Mouse (Mus musculus) spleen, adult 12 weeks (tissue): ENCODE data around the gene Dmrt1.

Source experiments
- DNase-seq: peaks from one replicate; pipeline ENCODE4 v3.0.0; 2022; ENCODE audit warnings: low spot score

The Dmrt1 gene

DNA sequence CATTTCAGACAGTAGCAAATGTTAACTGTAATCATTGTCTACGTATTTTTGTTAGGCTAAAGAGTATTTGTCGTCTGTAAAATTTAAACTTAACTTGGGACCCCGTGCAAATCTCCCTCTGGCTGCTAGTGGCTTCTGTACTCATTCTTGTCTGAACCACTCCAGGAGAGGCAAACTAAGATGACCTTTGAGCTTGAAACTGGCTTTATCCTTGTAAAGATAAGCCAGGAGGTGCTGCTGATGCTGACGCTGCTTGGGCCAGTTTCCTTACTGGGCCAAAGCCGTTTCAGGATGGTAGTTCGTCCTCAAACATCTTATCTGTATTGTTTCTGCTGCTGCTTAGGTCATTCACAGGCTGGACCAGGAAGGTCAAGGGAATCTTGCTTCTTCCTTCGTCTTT, 64.4 kb downstream of the Dmrt1 start:
- DNase-seq = no peak

- DNase-seq = no peak
Measured at GRCm38 (mm10) chr19:25574431-25574830, 69.0 kb downstream of the Dmrt1 start.

DNA sequence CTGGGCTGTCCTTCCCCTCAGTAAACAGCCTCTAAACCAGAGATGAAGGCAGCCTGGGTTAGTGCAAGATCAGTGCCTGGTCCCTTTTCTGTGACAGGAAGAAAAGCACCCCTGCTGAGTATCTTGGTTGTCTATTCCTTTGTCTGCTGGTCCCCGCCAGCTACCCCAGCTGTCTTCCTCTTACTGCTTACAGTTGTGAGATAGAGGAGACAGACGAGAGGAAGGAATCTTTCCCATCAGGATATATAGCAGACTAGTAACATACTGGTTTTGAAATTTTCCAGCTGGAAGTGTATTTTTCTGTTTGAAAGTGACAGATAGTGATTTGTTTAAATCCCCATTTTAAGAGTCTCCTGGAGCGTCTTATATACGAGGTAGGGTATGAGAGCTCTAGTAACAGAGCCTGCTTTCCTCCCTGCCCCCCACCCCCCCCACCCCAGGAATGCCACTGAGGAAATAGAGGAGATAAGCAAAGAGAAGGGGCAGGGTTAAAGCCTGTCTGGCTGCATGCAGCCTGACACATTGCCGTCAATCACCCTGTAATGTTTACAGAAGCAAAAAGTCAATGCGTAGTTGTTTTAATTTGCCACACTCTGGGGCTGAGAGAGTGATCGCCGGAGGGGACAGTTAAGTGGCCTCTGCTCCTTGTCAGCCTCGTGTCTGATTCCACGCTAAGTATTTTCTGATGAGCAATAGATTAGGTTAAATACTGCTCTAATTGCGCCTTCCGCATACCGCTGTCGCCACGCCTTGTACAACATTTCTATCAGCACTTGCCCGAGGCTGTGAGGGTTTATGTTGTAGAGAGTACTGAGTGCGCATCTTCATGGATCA, 69.8 kb downstream of the Dmrt1 start:
- no peak for DNase-seq

- DNase-seq = no peak
Measured at GRCm38 (mm10) chr19:25578358-25578757, 72.9 kb downstream of the Dmrt1 start.

GRCm38 (mm10) chr19:25579440-25579839, 74.0 kb downstream of the Dmrt1 start:
- no peak for DNase-seq

GRCm38 (mm10) chr19:25597717-25598232, 92.4 kb downstream of the Dmrt1 start:
- no peak for DNase-seq

- DNase-seq = no peak
Measured at GRCm38 (mm10) chr19:25598626-25599025, 93.2 kb downstream of the Dmrt1 start.

DNA sequence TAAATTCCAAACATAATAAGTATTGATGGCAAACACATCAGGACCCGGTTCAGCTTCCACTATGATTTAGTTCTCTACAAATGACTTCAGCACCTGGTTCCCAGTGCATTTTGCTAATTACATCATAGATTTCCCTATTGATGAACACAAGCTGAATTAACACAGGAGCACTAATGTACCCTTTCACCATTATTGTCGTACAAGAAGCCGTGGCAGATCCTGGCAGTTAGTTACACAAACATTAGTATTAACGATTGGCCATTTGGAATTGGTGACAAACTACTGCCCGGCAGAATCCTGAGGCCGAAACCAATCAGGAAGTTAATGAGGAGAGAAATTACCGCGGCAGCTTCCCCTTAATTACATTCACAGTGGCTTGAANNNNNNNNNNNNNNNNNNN, 96.5 kb downstream of the Dmrt1 start:
- no peak for DNase-seq

GRCm38 (mm10) chr19:25607461-25608205, 102.2 kb downstream of the Dmrt1 start:
- DNase-seq = no peak

DNA sequence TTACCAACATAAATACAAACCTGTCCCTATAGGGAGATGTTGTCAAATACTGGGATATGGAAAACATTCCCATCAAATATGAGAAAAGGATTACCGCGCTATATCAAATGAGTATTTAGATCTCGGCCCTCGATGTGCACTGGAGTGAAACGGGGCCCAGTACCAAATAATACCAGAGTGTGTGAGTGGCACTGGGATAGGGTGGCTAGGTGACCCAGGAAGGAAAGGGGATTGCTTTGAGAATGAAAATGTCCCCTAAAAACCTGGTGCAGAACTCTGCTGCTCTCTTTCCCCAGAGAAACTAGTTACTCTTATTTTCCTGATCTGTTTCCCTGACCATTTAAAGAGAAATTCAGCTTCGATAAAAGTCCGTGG, 102.8 kb downstream of the Dmrt1 start:
- no peak for DNase-seq

DNA sequence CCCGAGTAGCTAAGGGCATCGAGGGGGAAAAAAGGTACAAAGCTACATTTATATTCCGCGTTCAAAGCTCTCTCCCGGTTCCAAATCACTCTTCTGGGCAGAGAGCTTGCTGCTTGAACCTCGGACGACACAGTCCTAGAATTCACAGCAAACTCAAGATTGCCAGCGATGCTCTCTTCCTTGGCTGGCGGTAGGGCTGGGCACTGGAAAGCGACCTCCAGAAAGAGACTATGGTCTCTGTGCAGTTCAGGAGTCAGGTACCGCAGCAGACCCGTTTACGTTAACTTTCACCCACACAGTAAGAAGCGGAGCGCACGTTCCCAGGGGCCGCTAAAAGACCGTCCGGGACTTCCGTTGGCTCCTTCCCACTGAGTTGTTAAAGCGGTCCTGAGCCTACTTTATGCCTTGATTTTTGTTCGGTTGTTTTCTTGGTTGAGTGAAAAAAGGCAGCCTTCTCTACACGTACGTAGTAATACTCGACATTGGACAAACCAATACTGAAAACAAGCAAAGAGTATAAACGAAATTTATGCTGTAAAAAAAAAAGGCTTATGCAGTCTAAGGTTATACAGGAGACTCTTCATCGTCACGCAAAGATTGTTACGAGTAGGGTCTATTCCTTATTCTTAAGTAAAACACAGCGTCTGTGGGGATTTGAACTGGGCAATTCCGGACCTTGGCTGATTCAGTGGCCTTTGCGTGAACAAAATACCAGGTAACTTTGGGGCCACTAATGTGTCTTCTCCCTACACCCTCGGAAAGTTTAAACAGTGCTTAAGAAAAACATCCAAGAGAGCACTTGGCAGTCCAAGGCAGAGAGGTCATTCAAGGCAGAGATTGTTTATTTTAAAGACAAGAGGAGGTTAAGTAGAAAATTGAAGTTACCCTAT, 103.8 kb downstream of the Dmrt1 start:
- DNase-seq = no peak

- DNase-seq = no peak
Measured at GRCm38 (mm10) chr19:25610015-25610410, 104.6 kb downstream of the Dmrt1 start, which contains the start of gene Dmrt3. Dmrt3 (plus strand) TSS chr19:25610301.

DNA sequence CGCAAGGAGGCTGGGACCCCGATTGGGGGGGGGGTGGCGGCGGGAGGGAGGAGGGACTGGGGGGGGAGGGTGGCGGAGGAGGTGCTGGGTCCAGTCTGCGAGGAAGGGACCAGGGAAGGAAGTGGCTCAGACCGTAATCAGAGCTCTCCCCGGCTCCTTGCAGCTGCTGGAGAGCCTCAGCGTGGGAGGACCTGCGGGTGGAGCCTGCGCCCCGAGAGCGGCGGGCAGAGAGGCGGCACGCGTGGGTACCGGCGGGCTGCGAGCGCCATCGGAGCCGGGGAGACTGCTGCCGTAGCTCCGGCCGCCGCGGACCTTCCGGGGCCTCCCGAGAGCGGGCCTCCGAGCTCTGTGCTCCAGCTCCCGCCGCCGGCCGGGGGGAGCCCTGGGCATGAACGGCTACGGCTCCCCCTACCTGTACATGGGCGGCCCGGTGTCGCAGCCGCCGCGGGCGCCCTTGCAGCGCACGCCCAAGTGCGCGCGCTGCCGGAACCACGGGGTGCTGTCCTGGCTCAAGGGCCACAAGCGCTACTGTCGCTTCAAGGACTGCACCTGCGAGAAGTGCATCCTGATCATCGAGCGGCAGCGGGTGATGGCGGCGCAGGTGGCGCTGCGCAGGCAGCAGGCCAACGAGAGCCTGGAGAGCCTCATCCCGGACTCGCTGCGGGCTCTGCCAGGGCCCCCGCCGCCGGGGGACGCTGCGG, 105.1 kb downstream of the Dmrt1 start:
- DNase-seq = no peak

DNA sequence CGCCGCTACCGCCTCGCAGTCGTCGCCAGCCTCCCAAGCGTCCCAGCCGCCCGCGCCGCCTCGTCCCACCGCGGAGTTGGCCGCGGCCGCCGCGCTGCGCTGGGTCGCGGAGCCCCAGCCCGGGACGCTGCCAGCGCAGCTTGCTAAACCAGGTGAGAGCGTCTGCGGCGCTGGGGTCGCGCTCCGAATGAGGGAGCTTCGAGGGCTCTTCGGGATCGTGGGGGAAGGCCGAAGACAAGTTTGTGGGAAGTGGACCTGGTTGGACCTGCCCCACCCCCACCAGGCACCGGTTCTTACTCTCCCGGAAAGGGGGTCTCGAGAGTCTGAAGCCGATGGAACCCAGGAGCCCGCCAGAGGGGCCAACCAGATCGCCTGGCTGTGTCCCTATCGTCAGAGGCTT, 105.7 kb downstream of the Dmrt1 start:
- no peak for DNase-seq

DNA sequence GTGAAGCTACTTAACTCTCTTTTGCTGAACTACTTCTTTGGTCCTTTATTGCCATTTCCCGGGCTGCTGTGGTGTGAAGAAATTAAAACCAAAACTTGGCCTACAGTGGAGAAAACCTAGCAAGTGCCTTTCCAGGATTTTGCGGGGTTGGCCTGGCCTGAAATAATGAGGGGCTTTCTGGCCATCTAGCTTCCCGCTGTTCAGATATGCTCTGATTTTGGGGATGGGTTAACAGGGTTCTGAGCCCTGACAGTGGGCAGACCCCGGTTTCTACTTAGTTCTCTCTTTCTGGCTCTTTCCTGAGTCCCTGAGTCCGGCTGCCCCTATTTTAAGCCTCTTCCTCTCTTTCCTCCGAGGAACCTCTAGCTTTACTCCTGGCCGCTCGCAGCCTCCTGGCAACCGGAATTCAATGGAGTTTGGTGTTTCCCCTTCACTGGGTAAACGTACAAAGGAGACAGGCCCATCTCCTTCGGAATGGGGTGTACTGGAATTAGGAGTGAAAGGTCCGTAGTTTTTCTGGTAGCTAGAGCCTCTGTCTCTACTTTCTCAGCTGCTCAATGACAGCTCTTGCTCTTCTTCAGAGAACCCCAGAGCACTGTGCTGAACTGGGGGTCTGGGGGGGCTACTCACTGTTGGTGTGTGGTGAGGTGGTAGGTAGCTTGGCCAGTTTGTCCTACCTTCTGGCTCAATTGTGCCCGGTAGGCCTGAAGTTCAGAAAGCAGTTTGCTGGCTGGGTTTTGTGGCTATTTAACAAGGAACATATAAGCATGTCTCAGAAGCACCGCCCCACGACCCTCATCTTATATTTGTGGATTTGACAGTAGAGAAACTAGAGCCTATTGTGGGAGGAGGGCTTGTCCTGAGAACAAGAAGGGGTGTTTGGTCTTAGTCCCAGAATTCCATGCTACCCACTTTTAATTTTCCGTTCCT, 106.7 kb downstream of the Dmrt1 start:
- DNase-seq = no peak

DNA sequence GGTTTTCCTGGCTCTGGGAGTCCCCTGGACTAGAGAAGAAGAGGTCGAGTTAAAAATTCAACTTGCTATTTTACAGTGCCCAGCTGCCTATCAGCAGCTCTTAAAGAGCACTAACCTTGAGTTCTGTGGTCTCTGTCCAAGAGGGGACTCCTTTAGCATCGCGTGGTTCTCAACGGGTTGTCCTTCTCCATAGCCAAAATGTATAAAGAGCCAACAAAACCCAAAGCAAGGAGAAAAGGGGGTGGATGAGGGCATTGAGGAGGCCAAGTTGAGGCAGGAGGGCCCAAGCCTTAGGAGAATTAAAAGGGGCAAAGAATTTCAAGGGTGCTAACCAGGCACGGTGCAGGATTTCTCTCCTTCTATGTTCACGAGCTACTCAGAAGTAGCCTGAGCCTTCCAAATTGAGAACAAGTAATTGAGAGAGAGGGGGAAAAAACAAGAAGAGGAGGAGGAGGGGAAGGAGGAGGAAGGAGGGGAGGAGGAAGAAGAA, 107.4 kb downstream of the Dmrt1 start:
- DNase-seq = no peak

DNA sequence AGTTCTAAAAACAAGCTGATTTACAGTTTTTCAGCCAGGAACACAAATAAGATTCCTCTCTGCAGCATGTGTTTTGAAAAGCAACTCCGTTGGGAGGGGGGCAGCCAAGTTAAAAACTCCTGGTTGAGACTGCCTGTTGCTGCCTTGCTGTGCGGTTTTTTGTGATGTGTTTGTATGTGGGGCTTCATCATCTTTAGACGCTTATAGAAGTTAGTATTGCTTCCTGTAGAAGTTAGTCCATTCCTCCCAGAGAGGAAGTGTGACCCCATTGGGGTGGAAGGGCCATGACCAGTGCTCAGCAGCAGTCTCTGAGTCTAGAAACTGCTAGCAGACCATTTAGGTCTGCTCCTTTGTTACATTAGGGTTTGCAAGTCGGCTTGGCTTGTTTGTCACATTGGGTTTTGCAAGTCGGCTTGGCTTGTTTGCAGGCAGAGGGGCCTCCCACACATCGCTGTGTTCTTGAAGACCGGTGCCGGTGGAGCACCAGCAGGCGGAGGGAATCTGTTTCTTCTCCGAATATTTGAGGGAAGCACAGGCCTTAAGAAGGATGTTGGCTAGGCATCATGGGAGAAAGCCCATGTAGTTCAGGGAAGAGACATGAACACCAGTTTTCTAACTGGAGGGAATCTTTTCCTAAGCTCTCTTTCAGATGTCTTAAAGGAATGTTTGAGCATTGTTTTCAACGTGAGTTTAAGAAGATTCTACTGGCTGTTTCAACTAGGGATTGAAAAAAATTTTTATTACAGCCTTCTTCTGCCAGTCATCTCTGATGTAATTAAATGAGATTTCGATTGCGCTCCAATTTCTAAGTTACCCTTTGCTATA, 108.3 kb downstream of the Dmrt1 start:
- DNase-seq = no peak

DNA sequence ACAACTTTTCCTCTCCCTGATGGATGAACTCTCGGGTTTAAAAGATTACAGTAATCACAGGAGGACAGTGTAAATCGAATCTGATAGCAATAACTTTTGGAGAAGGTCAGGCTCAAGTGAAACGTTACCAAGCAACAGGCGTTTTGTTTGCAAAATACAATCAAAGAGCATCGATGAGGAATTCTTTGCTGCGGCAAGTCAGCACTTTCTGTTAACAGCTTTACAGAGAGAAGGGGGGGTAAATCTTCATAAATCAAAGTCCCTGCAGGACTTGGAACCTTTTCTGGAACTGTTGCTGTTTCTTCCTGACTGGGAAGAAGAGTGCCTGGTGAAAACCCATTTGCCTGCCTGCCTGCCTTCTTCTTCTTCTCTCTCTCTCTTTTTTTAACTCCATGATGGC, 110.5 kb downstream of the Dmrt1 start:
- no peak for DNase-seq
